Mouse (Mus musculus): ENCODE measurements at regions not wholly inside any gene's neighbourhood (a gene's known extent, or its start where the extent isn't known, plus 50 kb on each side); places are given as distances from the start of the nearest gene placed in this dataset.

DNA sequence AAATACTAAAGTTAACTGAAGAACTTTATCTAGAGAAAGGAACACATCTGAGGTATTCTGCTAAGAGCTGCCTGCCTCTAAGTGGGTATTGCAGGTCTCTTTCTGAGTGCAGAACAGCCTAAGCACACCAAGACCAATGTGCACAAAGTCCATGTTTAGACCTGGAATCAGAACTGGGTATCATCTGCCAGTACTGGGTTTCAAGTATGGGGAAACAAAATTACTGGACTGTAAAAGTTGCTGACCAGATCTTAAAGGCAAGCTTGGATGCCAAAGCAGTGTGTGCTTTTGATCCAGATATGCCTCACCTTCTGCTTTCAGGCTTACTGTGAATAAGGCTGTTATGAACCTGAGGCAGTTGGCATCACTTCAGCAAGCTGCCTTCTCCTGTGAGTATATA is 579.9 kb upstream of the Luzp2 start:
- peak in 1 of 2 experiments; percentile 5 for DNase-seq

All from cerebellum, postnatal 14 days (tissue).